Mouse (Mus musculus) MEL (cell line): ENCODE results near the gene Padi1. TPM values are rescaled to one million over a fixed set of nuclear protein-coding genes. Genes with fewer than 3 reads are reported as not detected.

Experiments used
- DNase-seq: peaks from one replicate; pipeline ENCODE4 v3.0.0; 2011; ENCODE audit warnings: low read depth, low spot score
- H3K27ac ChIP-seq: 2 replicates; pipeline ENCODE4 v1.5.1; 2012; ENCODE audit warnings: low read depth, mild to moderate bottlenecking, control low read depth, low read length, moderate library complexity; ENCODE audit not compliant: control insufficient read depth
- H3K27me3 ChIP-seq, 2 experiments: fragments of 150-350 bp in 1 of 2; sonication (generic) in 1 of 2; 2 replicates each; pipeline ENCODE4 v1.6.1; 2012; ENCODE audit warnings: low read length in 2 of 2, mild to moderate bottlenecking in 2 of 2, improper control_type of control experiment in 1 of 2, moderate library complexity in 1 of 2; ENCODE audit not compliant: insufficient read depth in 2 of 2, control insufficient read depth in 1 of 2
- H3K36me3 ChIP-seq, 2 experiments: 2 replicates each; pipeline ENCODE4 v1.6.1; 2012 to 2014; ENCODE audit warnings: low read length in 2 of 2, improper control_type of control experiment in 1 of 2, inconsistent platforms in 1 of 2, mild to moderate bottlenecking in 1 of 2; ENCODE audit not compliant: insufficient read depth in 2 of 2, control insufficient read depth in 1 of 2
- H3K4me1 ChIP-seq, 2 experiments: fragments of 150-350 bp in 1 of 2; sonication (generic) in 1 of 2; 2 replicates each; pipeline ENCODE4 v1.6.1; 2012; ENCODE audit warnings: low read length in 2 of 2, improper control_type of control experiment in 1 of 2, mild to moderate bottlenecking in 1 of 2; ENCODE audit not compliant: insufficient read depth in 2 of 2, control insufficient read depth in 1 of 2
- H3K4me3 ChIP-seq, 2 experiments: fragments of 150-350 bp in 1 of 2; sonication (generic) in 1 of 2; 2 replicates each; pipeline ENCODE4 v1.5.1; 2012; ENCODE audit warnings: low read depth in 2 of 2, low read length in 2 of 2, mild to moderate bottlenecking in 2 of 2, moderate library complexity in 2 of 2, control low read depth in 1 of 2, improper control_type of control experiment in 1 of 2; ENCODE audit not compliant: control insufficient read depth in 1 of 2, insufficient read depth in 1 of 2
- H3K79me2 ChIP-seq: 2 replicates; pipeline ENCODE4 v1.6.1; 2012; ENCODE audit warnings: mild to moderate bottlenecking, low read length, moderate library complexity; ENCODE audit not compliant: control insufficient read depth, poor library complexity, insufficient read depth
- H3K9ac ChIP-seq: 2 replicates; pipeline ENCODE4 v1.6.1; 2012; ENCODE audit warnings: low read depth, mild to moderate bottlenecking, control low read depth, low read length, moderate library complexity; ENCODE audit not compliant: control insufficient read depth, poor library complexity, severe bottlenecking
- H3K9me3 ChIP-seq: fragments of 150-350 bp; sonication (generic); replicated peaks from 2 replicates; pipeline ENCODE4 v1.6.1; 2012; ENCODE audit warnings: mild to moderate bottlenecking, low read length, improper control_type of control experiment, moderate library complexity; ENCODE audit not compliant: insufficient read depth
- CHD1 ChIP-seq: IDR thresholded peaks from 2 replicates; pipeline ENCODE4 v1.6.1; 2012; ENCODE audit warnings: low read depth, mild to moderate bottlenecking, inconsistent platforms, low read length, improper control_type of control experiment
- CTCF ChIP-seq, 3 experiments: IDR thresholded peaks in 2 of 3; conservative IDR thresholded peaks in 1 of 3; 2 replicates each; pipeline ENCODE4 v1.5.1; 2011 to 2012; ENCODE audit warnings: low read length in 3 of 3, low read depth in 2 of 3, mild to moderate bottlenecking in 2 of 3, improper control_type of control experiment in 1 of 3, inconsistent platforms in 1 of 3, mixed read lengths in 1 of 3, moderate library complexity in 1 of 3; ENCODE audit not compliant: control insufficient read depth in 1 of 3, insufficient read depth in 1 of 3, poor library complexity in 1 of 3, severe bottlenecking in 1 of 3
- E2F4 ChIP-seq: IDR thresholded peaks from 2 replicates; pipeline ENCODE4 v1.6.1; 2011; ENCODE audit warnings: low read depth, low read length, improper control_type of control experiment, borderline replicate concordance
- ELF1 ChIP-seq: IDR thresholded peaks from 2 replicates; pipeline ENCODE4 v1.6.1; 2014; ENCODE audit warnings: low read depth, mild to moderate bottlenecking, inconsistent platforms, low read length, improper control_type of control experiment, moderate library complexity
- ETS1 ChIP-seq: IDR thresholded peaks from 2 replicates; pipeline ENCODE4 v1.6.1; 2012; ENCODE audit warnings: low read depth, mild to moderate bottlenecking, inconsistent platforms, low read length, improper control_type of control experiment, moderate library complexity
- GABPA ChIP-seq: IDR thresholded peaks from 2 replicates; pipeline ENCODE4 v1.6.1; 2012; ENCODE audit warnings: low read depth, mild to moderate bottlenecking, inconsistent platforms, low read length, improper control_type of control experiment, moderate library complexity
- GATA1 ChIP-seq: IDR thresholded peaks from 2 replicates; pipeline ENCODE4 v1.6.1; 2011; ENCODE audit warnings: low read depth, low read length, improper control_type of control experiment
- HCFC1 ChIP-seq: IDR thresholded peaks from 2 replicates; pipeline ENCODE4 v1.6.1; 2012; ENCODE audit warnings: low read depth, mild to moderate bottlenecking, inconsistent platforms, low read length, improper control_type of control experiment, moderate library complexity
- JUND ChIP-seq: IDR thresholded peaks from 2 replicates; pipeline ENCODE4 v1.6.1; 2011; ENCODE audit warnings: low read depth, mild to moderate bottlenecking, improper control_type of control experiment, low read length
- KAT2A ChIP-seq: conservative IDR thresholded peaks from 2 replicates; pipeline ENCODE4 v1.6.1; 2012; ENCODE audit warnings: low read depth, low read length, improper control_type of control experiment, inconsistent platforms
- MAX ChIP-seq: IDR thresholded peaks from 2 replicates; pipeline ENCODE4 v1.6.1; 2011; ENCODE audit warnings: low read length, improper control_type of control experiment
- MAZ ChIP-seq: IDR thresholded peaks from 2 replicates; pipeline ENCODE4 v1.6.1; 2012; ENCODE audit warnings: low read depth, mild to moderate bottlenecking, inconsistent platforms, low read length, improper control_type of control experiment
- MXI1 ChIP-seq: IDR thresholded peaks from 2 replicates; pipeline ENCODE4 v1.6.1; 2011; ENCODE audit warnings: mild to moderate bottlenecking, low read depth, low read length, improper control_type of control experiment
- MYB ChIP-seq: IDR thresholded peaks from 2 replicates; pipeline ENCODE4 v1.6.1; 2011; ENCODE audit warnings: mild to moderate bottlenecking, low read depth, low read length, improper control_type of control experiment
- MYC ChIP-seq: IDR thresholded peaks from 2 replicates; pipeline ENCODE4 v1.6.1; 2011; ENCODE audit warnings: low read depth, mild to moderate bottlenecking, low read length, improper control_type of control experiment, moderate library complexity
- NELFE ChIP-seq: IDR thresholded peaks from 2 replicates; pipeline ENCODE4 v1.6.1; 2011; ENCODE audit warnings: low read depth, low read length, improper control_type of control experiment
- POLR2A ChIP-seq, 2 experiments: IDR thresholded peaks; 2 replicates each; pipeline ENCODE4 v1.6.1; 2011 to 2012; ENCODE audit warnings: low read length in 2 of 2, mild to moderate bottlenecking in 2 of 2, control low read depth in 1 of 2, improper control_type of control experiment in 1 of 2, low read depth in 1 of 2, moderate library complexity in 1 of 2; ENCODE audit not compliant: control insufficient read depth in 1 of 2, insufficient read depth in 1 of 2, poor library complexity in 1 of 2
- POLR2AphosphoS2 ChIP-seq: IDR thresholded peaks from 2 replicates; pipeline ENCODE4 v1.6.1; 2011; ENCODE audit warnings: low read length, improper control_type of control experiment
- POLR2AphosphoS5 ChIP-seq: IDR thresholded peaks from 2 replicates; pipeline ENCODE4 v1.6.1; 2012; ENCODE audit warnings: low read depth, borderline replicate concordance, mild to moderate bottlenecking, inconsistent platforms, low read length, moderate library complexity, mixed read lengths
- RCOR1 ChIP-seq: IDR thresholded peaks from 2 replicates; pipeline ENCODE4 v1.6.1; 2012; ENCODE audit warnings: low read depth, mild to moderate bottlenecking, inconsistent platforms, low read length, improper control_type of control experiment
- SIN3A ChIP-seq: IDR thresholded peaks from 2 replicates; pipeline ENCODE4 v1.6.1; 2012; ENCODE audit warnings: low read length, improper control_type of control experiment, inconsistent platforms
- SMC3 ChIP-seq: IDR thresholded peaks from 2 replicates; pipeline ENCODE4 v1.6.1; 2011; ENCODE audit warnings: low read depth, low read length, improper control_type of control experiment
- TAL1 ChIP-seq: IDR thresholded peaks from 2 replicates; pipeline ENCODE4 v1.6.1; 2012; ENCODE audit warnings: mild to moderate bottlenecking, inconsistent platforms, low read length, moderate library complexity, mixed read lengths
- TBP ChIP-seq: IDR thresholded peaks from 2 replicates; pipeline ENCODE4 v1.8.0; 2011; ENCODE audit warnings: low read depth, low read length, improper control_type of control experiment
- TCF12 ChIP-seq: IDR thresholded peaks from 2 replicates; pipeline ENCODE4 v1.6.1; 2014; ENCODE audit warnings: low read depth, mild to moderate bottlenecking, inconsistent platforms, low read length, improper control_type of control experiment, moderate library complexity
- UBTF ChIP-seq: IDR thresholded peaks from 2 replicates; pipeline ENCODE4 v1.6.1; 2012; ENCODE audit warnings: low read depth, mild to moderate bottlenecking, inconsistent platforms, low read length, improper control_type of control experiment, moderate library complexity, borderline replicate concordance; ENCODE audit not compliant: insufficient read depth
- USF1 ChIP-seq: IDR thresholded peaks from 2 replicates; pipeline ENCODE4 v1.6.1; 2014; ENCODE audit warnings: low read depth, mild to moderate bottlenecking, inconsistent platforms, low read length, improper control_type of control experiment, moderate library complexity
- ZC3H11A ChIP-seq: IDR thresholded peaks from 2 replicates; pipeline ENCODE4 v1.6.1; 2012; ENCODE audit warnings: low read depth, mild to moderate bottlenecking, inconsistent platforms, low read length, improper control_type of control experiment
- ZKSCAN1 ChIP-seq: IDR thresholded peaks from 2 replicates; pipeline ENCODE4 v1.6.1; 2012; ENCODE audit warnings: low read depth, mild to moderate bottlenecking, inconsistent platforms, low read length, improper control_type of control experiment, moderate library complexity
- ZMIZ1 ChIP-seq: IDR thresholded peaks from 2 replicates; pipeline ENCODE4 v1.6.1; 2012; ENCODE audit warnings: low read depth, mild to moderate bottlenecking, inconsistent platforms, low read length, improper control_type of control experiment, moderate library complexity
- polyA plus RNA-seq, 2 experiments: library from polyadenylated mRNA; stranded (reverse) in 1 of 2; unstranded in 1 of 2; fragments of >175 nt in 1 of 2; fragments of >200 nt in 1 of 2; gene quantifications; 2 replicates each; pipeline versions ENCODE4 v1.2.1 to v1.2.4; 2012; ENCODE audit warnings: low replicate concordance in 2 of 2, low read depth in 1 of 2; ENCODE audit not compliant: insufficient read length in 2 of 2, insufficient read depth in 1 of 2, missing spikeins in 1 of 2
- total RNA-seq: library from RNA; depleted of rRNA; stranded (reverse); fragments of 300-350 nt; gene quantifications from 2 replicates; pipeline ENCODE4 v1.2.3, GENCODE M21; 2012

Padi1 gene
- total and polyA plus RNA-seq, 3 experiments = 0.31 to 0.40 TPM; not detected in 1

DNA sequence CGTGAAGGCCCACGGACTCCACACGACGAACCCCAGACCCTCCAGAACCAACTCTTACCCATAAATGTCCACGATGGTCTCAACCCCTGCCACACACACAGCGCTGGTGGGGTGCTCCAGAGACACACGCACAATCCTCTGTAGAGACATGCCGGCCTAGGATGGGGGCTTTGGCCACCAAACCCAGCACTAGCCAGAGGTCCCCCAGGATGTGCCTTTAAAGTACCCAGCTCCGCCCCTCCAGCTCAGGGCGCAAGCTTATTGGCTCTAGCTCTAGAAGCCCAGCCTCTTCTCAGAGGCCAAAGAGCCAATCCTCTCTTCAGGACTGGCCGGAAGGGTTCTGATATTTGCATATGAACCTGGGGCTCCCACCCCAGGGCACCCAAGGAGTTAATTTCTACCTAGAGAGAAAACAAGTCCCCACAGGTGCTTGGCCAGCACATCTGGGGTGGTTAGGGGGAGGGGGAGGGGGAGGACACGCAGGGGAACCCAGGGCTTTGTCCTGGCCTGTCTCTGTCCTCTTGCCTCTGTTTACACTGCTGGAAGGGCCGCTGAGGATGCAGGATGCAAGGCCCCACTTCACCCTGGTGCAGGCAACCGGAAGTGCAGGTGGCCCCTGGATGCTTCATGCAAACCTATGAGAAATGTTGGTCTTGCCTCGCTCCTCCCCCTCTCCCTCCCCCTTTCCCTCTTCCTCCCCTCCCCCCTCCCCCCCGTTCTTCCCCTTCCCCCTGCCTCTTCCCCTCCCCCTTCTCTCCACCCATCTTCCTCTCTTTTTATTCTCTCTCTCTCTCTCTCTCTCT is 34.9 kb downstream of the Padi1 start, which contains the start of gene Padi3:
Padi3 (minus strand) TSS at position 191 of the 803 bp plus-strand sequence.
- peak within 1 kb of the TSS; percentile 76 to 78 for H3K4me3 ChIP-seq
- no peaks in the 10 kb centered on the region for H3K27me3 ChIP-seq
- no peak; the same call in 1 of the 2 replicates for TF ChIP-seq JUND
- TF ChIP-seq NELFE = peak; percentile 99
- 0 out of 2 replicates have a peak, but pooled peaks have one; percentile 49 for TF ChIP-seq ELF1
- TF ChIP-seq MXI1 = peak; percentile 47; the same call in 1 of the 2 replicates
- TF ChIP-seq ETS1 = peak; percentile 46
- TF ChIP-seq HCFC1 = peak; percentile 50; the same call in 1 of the 2 replicates
- no peak for TF ChIP-seq CTCF (IDR thresholded peaks at IDR 0.05 in 2 of 3, conservative IDR thresholded peaks at IDR 0.05 in 1 of 3; ENCODE audit: control insufficient read depth in 1 of 3, insufficient read depth in 1 of 3, low read depth in 2 of 3, low read length in 3 of 3, poor library complexity in 1 of 3, severe bottlenecking in 1 of 3)
- TF ChIP-seq SIN3A = peak; percentile 50
- peak; percentile 99 to 100 for TF ChIP-seq POLR2A (IDR thresholded peaks at IDR 0.05; ENCODE audit: control insufficient read depth in 1 of 2, insufficient read depth in 1 of 2, low read depth in 1 of 2, low read length in 2 of 2, poor library complexity in 1 of 2)
- peak; percentile 100 for TF ChIP-seq ZMIZ1
- TF ChIP-seq POLR2AphosphoS2 = peak; percentile 98
- peak; percentile 71 for TF ChIP-seq MAZ
- TF ChIP-seq TBP = peak; percentile 99
- TF ChIP-seq POLR2AphosphoS5 = peak; percentile 95
- peak; percentile 52 for TF ChIP-seq TCF12
- no peak for TF ChIP-seq E2F4
- no peak for TF ChIP-seq GATA1
- TF ChIP-seq ZKSCAN1 = no peak
- peaks cover 0 to 8% of the 10 kb centered on the region in 2 experiments; a peak in 2 of 4 replicates for H3K36me3 ChIP-seq
- peaks cover 27% of the 10 kb centered on the region for H3K79me2 ChIP-seq
- peaks cover 4 to 40% of the 10 kb centered on the region in 2 experiments; a peak in 3 of 4 replicates for H3K4me1 ChIP-seq
- H3K27ac ChIP-seq = peak within 1 kb of the TSS; percentile 91
- no peaks in the 10 kb centered on the region for H3K9me3 ChIP-seq
- DNase-seq = peak; percentile 95
- H3K9ac ChIP-seq = peak within 1 kb of the TSS; percentile 74

GRCm38 (mm10) chr4:140809118-140809517 is 36.5 kb downstream of the Padi1 start:
- Histone ChIP-seq H3K27me3 (no peaks in the 10 kb centered on the region), H3K4me1 (peaks cover 4 to 34% of the 10 kb centered on the region in 2 experiments; a peak in 3 of 4 replicates)
- peak; percentile 65 for DNase-seq
- TF ChIP-seq UBTF (no peak), MYB (no peak), GABPA (no peak), MAX (no peak), SMC3 (no peak), TAL1 (peak; percentile 22; the same call in 1 of the 2 replicates), HCFC1 (0 out of 2 replicates have a peak, but pooled peaks have one; percentile 9), E2F4 (no peak), CHD1 (no peak), KAT2A (no peak), MYC (0 out of 2 replicates have a peak, but pooled peaks have one; percentile 14), ZC3H11A (no peak), MAZ (peak; percentile 55; the same call in 1 of the 2 replicates), NELFE (no peak), RCOR1 (peak; percentile 67; the same call in 1 of the 2 replicates), POLR2A (IDR thresholded peaks at IDR 0.05; ENCODE audit: control insufficient read depth in 1 of 2, insufficient read depth in 1 of 2, low read depth in 1 of 2, low read length in 2 of 2, poor library complexity in 1 of 2) (peak in 1 of 2 experiments; percentile 30; a peak in 1 of 4 replicates), USF1 (no peak)

More at GRCm38 (mm10) chr4:140809118-140809517, 36.5 kb downstream of the Padi1 start:
- Histone ChIP-seq H3K36me3 (peaks cover 2 to 4% of the 10 kb centered on the region in 2 experiments; a peak in 2 of 4 replicates), H3K4me3 (peak overlapping the region; percentile 76 to 78), H3K9ac (peak overlapping the region; percentile 74), H3K9me3 (no peaks in the 10 kb centered on the region), H3K79me2 (peaks cover 27% of the 10 kb centered on the region), H3K27ac (peak overlapping the region; percentile 82)
